Mouse (Mus musculus) lung, postnatal 4 days (tissue): ENCODE data around the gene Fam209.
A peak's percentile ranks its signal among the peaks of the same experiment; 100 is the strongest.

Experiments
- DNase-seq, 2 experiments: peaks; one replicate each; pipeline ENCODE4 v3.0.0; 2021

Gene Fam209

GRCm38 (mm10) chr2:172480296-172480695 lies 8.0 kb downstream of the Fam209 start:
- no peak for DNase-seq

GRCm38 (mm10) chr2:172481654-172482385 lies 9.5 kb downstream of the Fam209 start:
- DNase-seq = no peak

GRCm38 (mm10) chr2:172483766-172484413 lies 11.6 kb downstream of the Fam209 start:
- no peak for DNase-seq

- no peak for DNase-seq
Measured at GRCm38 (mm10) chr2:172484696-172485370, 12.5 kb downstream of the Fam209 start.

GRCm38 (mm10) chr2:172496736-172497345 lies 24.5 kb downstream of the Fam209 start:
- DNase-seq = no peak

GRCm38 (mm10) chr2:172498823-172499222 lies 26.5 kb downstream of the Fam209 start:
- DNase-seq = no peak

GRCm38 (mm10) chr2:172500752-172501316 lies 28.5 kb downstream of the Fam209 start:
- no peak for DNase-seq

- DNase-seq = peak in 1 of 2 experiments; percentile 19
Measured at GRCm38 (mm10) chr2:172501341-172501740, 29.0 kb downstream of the Fam209 start.

GRCm38 (mm10) chr2:172502168-172502567 lies 29.8 kb downstream of the Fam209 start:
- DNase-seq = no peak

GRCm38 (mm10) chr2:172506121-172506520 lies 33.8 kb downstream of the Fam209 start:
- no peak for DNase-seq

GRCm38 (mm10) chr2:172510056-172510712 lies 37.9 kb downstream of the Fam209 start:
- peak in 1 of 2 experiments; percentile 29 for DNase-seq

GRCm38 (mm10) chr2:172510899-172511298 lies 38.6 kb downstream of the Fam209 start:
- no peak for DNase-seq

GRCm38 (mm10) chr2:172516407-172516992 lies 44.2 kb downstream of the Fam209 start:
- DNase-seq = no peak

- DNase-seq = no peak
Measured at GRCm38 (mm10) chr2:172520616-172521371, 48.5 kb downstream of the Fam209 start.

GRCm38 (mm10) chr2:172522528-172522927 lies 50.2 kb downstream of the Fam209 start:
- DNase-seq = no peak
